Mouse (Mus musculus) naive thymus-derived CD4-positive, alpha-beta T cell, adult 2 months (primary cell): Measurements from ENCODE around the gene Cryba4.

ENCODE experiments used
- DNase-seq: peaks from one replicate; pipeline ENCODE4 v3.0.0-alpha.2; 2011; ENCODE audit warnings: low read depth

The Cryba4 gene

GRCm38 (mm10) chr5:112266011-112266777, 13.9 kb upstream of the Cryba4 start:
- DNase-seq = no peak

DNA sequence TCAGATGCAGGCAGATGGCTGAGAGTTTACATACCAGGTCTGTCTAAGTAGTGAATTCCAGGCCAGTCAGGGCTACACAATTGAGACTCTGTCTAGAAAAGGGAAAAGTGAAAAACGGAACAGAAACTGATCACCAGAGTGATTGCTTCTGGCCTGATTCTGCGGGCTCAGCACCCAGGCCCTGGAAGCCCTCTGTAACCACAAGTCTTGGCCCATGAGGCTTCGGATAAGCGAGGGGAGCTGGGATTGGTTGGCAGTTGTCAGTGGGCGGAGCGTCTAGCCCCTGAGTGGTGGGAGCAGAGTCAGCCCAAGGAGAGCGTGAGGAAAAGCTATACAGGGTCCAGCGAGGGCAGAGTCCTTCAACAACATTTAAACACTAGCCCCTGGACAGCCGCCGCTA, 13.2 kb upstream of the Cryba4 start:
- no peak for DNase-seq

- DNase-seq = no peak
Measured at GRCm38 (mm10) chr5:112265110-112265509, 12.8 kb upstream of the Cryba4 start.

GRCm38 (mm10) chr5:112264099-112264498, 11.8 kb upstream of the Cryba4 start:
- DNase-seq = no peak

- no peak for DNase-seq
Measured at GRCm38 (mm10) chr5:112260818-112261217, 8.5 kb upstream of the Cryba4 start.

- no peak for DNase-seq
Measured at GRCm38 (mm10) chr5:112259862-112260650, 7.7 kb upstream of the Cryba4 start.

- no peak for DNase-seq
Measured at GRCm38 (mm10) chr5:112257896-112258295, 5.6 kb upstream of the Cryba4 start.

DNA sequence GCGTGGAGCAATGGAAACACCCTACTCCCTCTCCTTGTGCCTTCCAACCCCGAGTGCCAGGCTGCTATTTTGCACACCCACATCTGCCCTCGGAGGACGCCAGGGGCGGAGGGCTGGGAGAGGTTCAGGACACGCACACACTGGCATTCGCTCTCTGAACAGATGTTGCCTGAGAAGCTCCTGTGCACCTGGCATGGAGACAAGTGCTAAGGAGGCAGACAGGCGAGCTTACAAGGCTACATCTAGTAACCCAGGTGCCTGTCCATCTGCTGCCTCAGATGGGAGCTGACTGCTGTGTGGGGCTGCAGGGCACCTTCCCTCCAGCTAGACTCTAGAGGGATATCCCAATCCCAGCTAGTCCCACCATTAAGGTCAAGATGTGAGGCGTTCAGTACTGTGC, 4.1 kb upstream of the Cryba4 start:
- no peak for DNase-seq

GRCm38 (mm10) chr5:112255426-112255825, 3.1 kb upstream of the Cryba4 start, which contains the start of gene Crybb1:
Gene Crybb1, plus strand, starts transcription at chr5:112255815.
- DNase-seq = no peak

GRCm38 (mm10) chr5:112254282-112254806, 2.0 kb upstream of the Cryba4 start:
- DNase-seq = no peak

- DNase-seq = peak; percentile 63
Measured at GRCm38 (mm10) chr5:112253169-112253568, 851 bp upstream of the Cryba4 start.

- DNase-seq = no peak
Measured at GRCm38 (mm10) chr5:112249106-112249505, 3.2 kb downstream of the Cryba4 start.

- DNase-seq = no peak
Measured at GRCm38 (mm10) chr5:112247399-112247798, 4.9 kb downstream of the Cryba4 start.

DNA sequence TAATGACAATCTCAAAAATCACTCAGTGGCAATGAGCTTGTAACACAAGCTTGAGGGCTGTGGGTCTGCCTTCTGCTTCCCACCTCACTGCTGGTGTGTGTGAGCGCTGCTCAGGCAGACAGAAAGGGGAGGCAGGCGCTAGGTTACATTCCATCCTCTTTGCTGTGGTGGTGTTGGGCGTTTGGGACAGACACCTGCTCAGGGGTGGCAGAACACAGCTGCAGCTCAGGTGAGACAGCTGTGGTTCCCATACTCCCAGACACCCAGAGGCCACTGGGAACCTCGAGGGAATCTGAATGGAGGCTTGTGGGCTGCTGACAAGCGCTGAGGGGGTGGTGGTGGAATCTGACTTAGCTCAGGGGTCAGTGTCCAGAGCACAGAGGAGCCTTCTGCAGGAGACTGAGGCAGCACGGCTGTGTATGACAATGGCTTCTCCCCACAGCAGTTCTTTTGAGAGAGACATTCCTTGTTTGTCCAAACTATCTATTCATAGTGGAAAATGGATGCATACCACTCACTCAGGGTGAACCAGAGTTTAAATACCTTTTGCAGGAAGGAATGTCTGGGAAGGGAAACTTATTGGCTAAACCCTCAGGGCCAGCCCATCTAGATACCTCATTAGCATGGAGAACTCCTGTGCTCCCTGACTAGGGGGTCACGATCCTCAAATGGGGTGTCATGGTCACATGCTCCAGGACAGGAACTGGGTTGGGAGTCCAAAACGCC, 7.3 kb downstream of the Cryba4 start:
- no peak for DNase-seq

DNA sequence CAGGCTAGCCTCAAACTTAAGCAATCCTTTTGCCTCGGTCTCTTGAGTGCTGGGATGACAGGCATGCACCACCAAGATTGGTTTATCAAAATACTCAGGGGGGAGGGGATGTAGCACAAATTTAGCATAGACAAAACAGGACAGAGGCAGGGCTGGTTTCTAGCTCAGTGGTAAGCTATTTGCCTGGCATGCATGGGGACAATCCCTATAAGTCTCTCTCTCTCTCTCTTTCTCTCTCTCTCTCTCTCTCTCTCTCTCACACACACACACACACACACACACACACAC, 8.1 kb downstream of the Cryba4 start:
- no peak for DNase-seq

GRCm38 (mm10) chr5:112243539-112244274, 8.6 kb downstream of the Cryba4 start:
- no peak for DNase-seq

DNA sequence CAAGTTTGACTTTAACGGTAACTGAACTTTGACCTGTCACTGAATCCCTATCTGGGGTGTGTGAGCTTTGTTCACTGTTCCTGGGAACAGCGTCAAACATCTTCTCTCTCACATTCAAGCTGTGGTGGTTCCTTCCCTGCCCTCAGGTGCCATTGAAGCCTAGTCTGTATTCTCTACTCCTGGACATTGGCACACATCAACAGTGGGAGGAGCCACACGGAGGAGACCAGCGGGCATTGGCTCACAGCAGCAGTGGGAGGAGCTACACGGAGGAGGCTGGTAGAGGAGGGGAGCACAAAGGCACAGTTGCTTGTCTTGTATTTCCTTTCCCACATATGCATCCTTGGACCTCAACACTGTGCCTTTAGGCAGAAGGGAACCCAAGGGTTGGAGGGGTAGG, 9.3 kb downstream of the Cryba4 start:
- DNase-seq = no peak

DNA sequence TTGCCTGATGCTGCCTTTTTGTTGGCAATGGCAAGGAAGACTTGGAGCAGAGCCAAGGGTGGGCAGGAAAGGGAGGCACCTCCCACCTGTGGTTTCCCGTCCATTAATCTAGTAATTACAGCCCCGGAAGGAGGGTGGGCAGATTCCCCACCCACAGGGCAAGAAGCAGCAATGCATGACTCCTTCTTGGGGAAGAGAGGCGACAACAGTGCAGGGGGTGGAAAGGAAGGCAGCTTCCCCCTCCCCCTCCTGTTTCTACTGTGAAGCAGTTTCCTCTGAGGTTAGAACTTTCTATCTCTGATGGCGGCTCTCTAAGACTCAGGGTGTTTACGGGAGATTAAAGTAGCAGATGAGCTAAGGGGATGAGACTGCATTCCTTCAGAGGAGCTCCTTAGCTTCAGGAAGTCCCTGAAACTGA, 9.9 kb downstream of the Cryba4 start:
- DNase-seq = peak; percentile 81

GRCm38 (mm10) chr5:112241849-112242248, 10.5 kb downstream of the Cryba4 start:
- DNase-seq = no peak

GRCm38 (mm10) chr5:112240761-112241160, 11.6 kb downstream of the Cryba4 start:
- peak; percentile 93 for DNase-seq

GRCm38 (mm10) chr5:112238781-112239482, 13.4 kb downstream of the Cryba4 start:
- DNase-seq = no peak
